Mouse (Mus musculus): ENCODE measurements around the gene Arhgef5. TPM values are rescaled to one million over a fixed set of nuclear protein-coding genes. Genes with fewer than 3 reads are reported as not detected.
A peak's percentile ranks its signal among the peaks of the same experiment; 100 is the strongest.
"Not testable (repeated sequence)": the region's sequence is repeated elsewhere in the genome, so short reads cannot be mapped to it uniquely, and the experiment has no call there.

The Arhgef5 gene
- 2.0 and 2.6 TPM in 2 replicates for polyA plus RNA-seq (2014; fragmentation: Nextera tagmentation; extraction: Ambion mirVana)

DNA sequence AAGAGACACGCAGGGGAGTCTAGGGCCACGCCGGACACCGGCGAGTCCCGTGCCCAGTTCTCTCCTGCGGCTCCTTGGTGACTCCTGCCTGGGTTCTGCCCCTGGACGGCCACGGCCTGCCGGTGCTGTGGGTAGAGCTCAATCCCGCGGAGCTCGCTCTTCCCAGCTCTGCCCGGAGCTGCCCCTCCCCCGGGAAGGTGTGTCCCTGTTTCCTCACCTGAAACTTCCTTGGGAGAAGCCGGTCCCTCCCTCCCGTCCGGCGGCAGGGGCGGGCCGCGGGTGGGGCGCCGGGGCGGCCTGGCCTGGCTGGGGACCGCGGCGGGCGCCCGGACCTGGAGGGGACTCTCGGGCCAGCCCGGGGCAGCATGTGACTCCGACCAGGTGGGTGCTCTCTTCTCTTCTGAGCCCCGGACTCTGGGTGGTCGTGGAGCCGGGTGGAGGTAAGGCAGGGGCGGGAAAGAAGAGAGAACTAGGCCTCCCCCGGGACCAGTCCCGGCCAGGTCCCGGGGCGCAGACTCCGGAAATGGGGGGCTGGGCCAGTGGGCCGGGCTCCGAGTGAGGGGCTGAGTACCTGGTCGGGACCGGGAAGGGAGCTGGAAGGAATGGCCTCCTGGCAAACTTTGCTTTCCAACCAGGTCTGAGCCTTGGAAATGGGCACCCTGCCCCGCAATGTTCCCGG is at the start of gene Arhgef5:
Gene Arhgef5 (plus strand): TSS at position 220 of the 679 bp plus-strand sequence.
- WGBS, result 1% methylated on average over 38 of the region's 48 CpGs
- Histone ChIP-seq H3K27me3 (ENCODE audit: control insufficient read depth, insufficient read depth, low read length) (peaks cover 34% of the 10 kb centered on the region), H3K4me1 (replicated peaks; ENCODE audit: control insufficient read depth, insufficient read depth, low read length) (peaks cover 6% of the 10 kb centered on the region), H3K27ac (no peak within 1 kb of the TSS; the same call in 1 of the 2 replicates), H3K4me2 (replicated peaks) (peak within 1 kb of the TSS; percentile 92), H3K9me3 (ENCODE audit: control insufficient read depth, low read length) (no peaks in the 10 kb centered on the region), H3K4me3 (replicated peaks; ENCODE audit: low read length) (peak within 1 kb of the TSS; percentile 51), H3K9ac (peak within 1 kb of the TSS; percentile 57), H3K36me3 (replicated peaks; ENCODE audit: control insufficient read depth, insufficient read depth) (no peaks in the 10 kb centered on the region)
- peak; percentile 70 for ATAC-seq (ENCODE audit: low FRiP score)
- DNase-seq (ENCODE audit: low spot score), result no peak

DNA sequence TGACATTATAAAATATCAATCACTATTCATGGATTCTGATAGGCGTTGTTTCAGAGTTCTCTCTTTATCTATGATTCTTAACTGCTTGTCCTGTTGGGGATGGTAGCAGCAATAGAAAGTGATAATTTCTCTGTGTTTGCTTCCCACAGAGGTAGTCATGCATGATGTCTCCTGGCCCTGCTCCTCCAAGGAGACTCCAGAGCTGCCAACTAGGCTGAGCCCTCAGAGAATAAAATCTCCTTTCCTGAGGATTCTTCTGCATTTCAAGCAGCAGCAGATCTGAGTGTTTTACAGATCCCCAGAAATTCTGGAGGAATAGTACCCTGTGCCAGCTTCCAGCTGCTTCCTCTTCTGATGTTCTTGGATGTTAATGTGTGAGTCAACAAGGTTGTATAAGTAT is 34.1 kb upstream of the Arhgef5 start, which contains the start of gene Olfr47:
Gene Olfr47 (plus strand): TSS at position 275 of the 400 bp plus-strand sequence.
- H3K36me3 ChIP-seq (replicated peaks; ENCODE audit: control insufficient read depth, insufficient read depth); DNase-seq (ENCODE audit: low spot score); H3K27me3 ChIP-seq (ENCODE audit: control insufficient read depth, insufficient read depth, low read length); H3K27ac ChIP-seq; H3K4me3 ChIP-seq (replicated peaks; ENCODE audit: low read length); H3K9ac ChIP-seq; H3K9me3 ChIP-seq (ENCODE audit: control insufficient read depth, low read length); H3K4me2 ChIP-seq (replicated peaks); ATAC-seq (ENCODE audit: low FRiP score); H3K4me1 ChIP-seq (replicated peaks; ENCODE audit: control insufficient read depth, insufficient read depth, low read length): not testable (repeated sequence)
- 95% methylated on average over 1 of the region's 1 CpGs for WGBS

DNA sequence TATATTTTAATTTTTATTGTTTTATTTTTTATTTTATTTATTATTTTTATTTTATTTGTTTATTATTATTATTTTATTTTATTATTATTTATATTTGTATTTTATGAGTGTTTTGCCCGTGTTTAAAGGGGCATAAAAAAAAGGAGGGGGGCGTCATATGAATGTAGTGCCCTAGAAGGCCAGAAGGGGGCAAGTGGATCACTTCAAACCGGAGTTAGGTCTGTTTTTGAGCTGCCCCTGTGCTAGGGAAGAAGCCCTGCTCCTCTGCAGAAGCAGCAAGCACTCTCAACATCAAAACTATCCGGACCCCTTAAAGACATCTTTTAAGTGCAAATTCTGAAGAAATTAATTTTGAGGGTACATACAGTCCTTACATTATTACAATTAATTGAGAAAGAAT is 23.3 kb upstream of the Arhgef5 start:
- H3K4me2 ChIP-seq (replicated peaks), result no peak overlapping the region
- H3K9me3 ChIP-seq (ENCODE audit: control insufficient read depth, low read length), result no peaks in the 10 kb centered on the region
- H3K4me3 ChIP-seq (replicated peaks; ENCODE audit: low read length), result no peak overlapping the region
- no peak overlapping the region for H3K27ac ChIP-seq
- H3K36me3 ChIP-seq (replicated peaks; ENCODE audit: control insufficient read depth, insufficient read depth), result no peaks in the 10 kb centered on the region
- H3K27me3 ChIP-seq (ENCODE audit: control insufficient read depth, insufficient read depth, low read length), result no peaks in the 10 kb centered on the region
- H3K4me1 ChIP-seq (replicated peaks; ENCODE audit: control insufficient read depth, insufficient read depth, low read length), result no peaks in the 10 kb centered on the region
- ATAC-seq (ENCODE audit: low FRiP score), result no peak
- WGBS, result 20% methylated on average over 4 of the region's 4 CpGs
- DNase-seq (ENCODE audit: low spot score), result peak; percentile 35
- H3K9ac ChIP-seq, result no peak overlapping the region

DNA sequence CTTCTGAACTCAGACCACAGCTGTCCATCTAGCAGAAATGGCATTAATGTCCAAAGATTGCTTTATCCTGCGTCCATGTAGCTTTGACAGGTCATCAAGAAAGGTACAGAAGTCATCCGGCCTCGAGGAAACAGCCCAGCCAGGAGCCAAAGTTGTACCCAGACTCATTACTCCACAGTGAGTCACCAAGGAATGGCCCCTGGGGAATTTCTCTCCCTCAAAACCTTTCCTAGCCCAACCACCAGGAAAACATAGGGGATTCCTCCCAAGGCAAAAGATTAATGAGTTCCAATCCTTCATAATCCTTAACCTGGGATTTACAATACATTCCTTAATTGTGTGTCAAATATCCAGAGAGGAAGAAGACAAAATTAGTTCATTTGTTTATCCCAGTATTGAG is 18.0 kb upstream of the Arhgef5 start:
- WGBS, result 70% methylated on average over 3 of the region's 3 CpGs
- no peak overlapping the region for H3K4me3 ChIP-seq (replicated peaks; ENCODE audit: low read length)
- no peaks in the 10 kb centered on the region for H3K27me3 ChIP-seq (ENCODE audit: control insufficient read depth, insufficient read depth, low read length)
- DNase-seq (ENCODE audit: low spot score) (no peak), ATAC-seq (ENCODE audit: low FRiP score) (no peak)
- H3K9ac ChIP-seq, result no peak overlapping the region
- no peaks in the 10 kb centered on the region for H3K4me1 ChIP-seq (replicated peaks; ENCODE audit: control insufficient read depth, insufficient read depth, low read length)
- H3K4me2 ChIP-seq (replicated peaks), result no peak overlapping the region
- no peaks in the 10 kb centered on the region for H3K9me3 ChIP-seq (ENCODE audit: control insufficient read depth, low read length)
- H3K36me3 ChIP-seq (replicated peaks; ENCODE audit: control insufficient read depth, insufficient read depth), result no peaks in the 10 kb centered on the region
- no peak overlapping the region for H3K27ac ChIP-seq

DNA sequence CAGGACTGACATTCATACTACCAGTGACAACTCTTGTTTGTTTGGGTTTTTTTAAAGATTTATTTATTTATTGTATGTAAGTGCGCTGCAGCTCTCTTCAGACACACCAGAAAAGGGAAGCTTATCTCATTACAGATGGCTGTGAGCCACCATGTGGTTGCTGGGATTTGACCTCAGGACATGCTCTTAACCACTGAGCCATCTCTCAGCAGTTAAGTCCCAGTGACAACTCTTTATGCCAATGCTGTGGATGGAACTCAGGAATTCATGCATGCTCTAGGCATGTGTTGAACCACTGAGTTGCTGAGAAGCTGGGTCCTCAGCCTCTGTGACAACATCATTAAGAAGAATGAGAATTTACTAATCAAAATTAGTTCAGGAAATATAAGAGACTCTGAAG is 12.4 kb upstream of the Arhgef5 start:
- Histone ChIP-seq H3K4me2 (replicated peaks) (no peak overlapping the region), H3K4me3 (replicated peaks; ENCODE audit: low read length) (no peak overlapping the region), H3K27me3 (ENCODE audit: control insufficient read depth, insufficient read depth, low read length) (no peaks in the 10 kb centered on the region), H3K36me3 (replicated peaks; ENCODE audit: control insufficient read depth, insufficient read depth) (no peaks in the 10 kb centered on the region), H3K27ac (no peak overlapping the region), H3K9ac (no peak overlapping the region), H3K4me1 (replicated peaks; ENCODE audit: control insufficient read depth, insufficient read depth, low read length) (no peaks in the 10 kb centered on the region), H3K9me3 (ENCODE audit: control insufficient read depth, low read length) (no peaks in the 10 kb centered on the region)
- ATAC-seq (ENCODE audit: low FRiP score) (no peak), DNase-seq (ENCODE audit: low spot score) (no peak)
- WGBS, result 88% methylated on average over 1 of the region's 1 CpGs

DNA sequence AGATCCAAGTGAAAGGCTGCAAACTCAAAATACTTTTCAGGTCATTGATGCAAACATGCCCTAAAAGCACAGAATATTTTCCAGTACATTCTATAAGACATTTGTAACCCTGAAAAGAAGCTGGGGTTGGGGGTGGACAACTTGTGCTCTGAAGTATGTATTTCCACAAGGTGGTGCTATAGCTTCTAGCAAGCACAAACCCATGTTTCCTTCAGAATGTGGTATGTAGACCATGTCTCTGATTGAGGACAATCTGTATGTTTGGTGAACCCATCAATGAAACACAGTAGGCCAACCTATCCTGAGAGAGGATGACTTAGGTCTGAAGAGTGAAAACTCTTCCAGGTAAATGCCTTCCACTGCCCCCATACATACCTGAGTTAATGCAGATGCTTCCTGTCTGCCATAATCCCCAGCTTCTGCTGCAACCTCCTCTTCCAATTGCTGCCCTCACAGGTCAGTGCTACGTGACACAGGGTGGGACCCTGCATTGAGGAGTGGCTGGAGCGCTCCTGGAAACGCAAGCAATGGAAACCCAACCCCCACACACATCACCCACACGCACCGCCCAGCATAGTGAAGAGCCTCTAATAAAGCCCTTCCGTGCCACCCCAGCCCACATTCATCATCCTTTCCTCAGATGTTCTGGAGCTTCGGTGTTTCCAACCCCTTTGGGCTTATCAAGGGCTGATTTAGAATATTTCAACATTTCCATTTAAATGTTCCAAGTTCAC is 11.0 kb upstream of the Arhgef5 start:
- Histone ChIP-seq H3K4me1 (replicated peaks; ENCODE audit: control insufficient read depth, insufficient read depth, low read length) (no peaks in the 10 kb centered on the region), H3K27me3 (ENCODE audit: control insufficient read depth, insufficient read depth, low read length) (no peaks in the 10 kb centered on the region), H3K36me3 (replicated peaks; ENCODE audit: control insufficient read depth, insufficient read depth) (no peaks in the 10 kb centered on the region), H3K27ac (no peak overlapping the region), H3K4me2 (replicated peaks) (no peak overlapping the region), H3K4me3 (replicated peaks; ENCODE audit: low read length) (no peak overlapping the region), H3K9me3 (ENCODE audit: control insufficient read depth, low read length) (no peaks in the 10 kb centered on the region), H3K9ac (no peak overlapping the region)
- DNase-seq (ENCODE audit: low spot score), result no peak
- WGBS, result 60% methylated on average over 7 of the region's 7 CpGs
- no peak; the same call in 1 of the 2 replicates for ATAC-seq (ENCODE audit: low FRiP score)

DNA sequence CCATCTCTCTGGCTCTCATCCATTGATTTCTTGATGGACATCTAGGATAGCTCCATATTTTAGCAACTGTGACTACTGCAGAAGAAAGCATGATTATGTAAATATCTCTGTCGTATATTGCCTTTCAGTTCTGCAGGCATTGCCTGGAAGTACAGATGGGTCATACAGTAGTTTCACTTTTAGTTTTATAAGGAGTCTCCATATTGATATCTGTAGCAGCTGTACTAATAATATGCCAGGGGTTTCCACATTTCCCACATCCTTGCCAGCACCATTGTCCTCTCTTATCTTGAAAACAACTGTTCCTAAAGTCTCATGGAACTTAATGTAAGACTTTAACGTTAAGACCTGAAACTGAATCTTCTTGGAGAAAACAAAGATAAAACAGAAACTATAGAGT is 4.6 kb upstream of the Arhgef5 start:
- H3K36me3 ChIP-seq (replicated peaks; ENCODE audit: control insufficient read depth, insufficient read depth), result no peaks in the 10 kb centered on the region
- no peak overlapping the region for H3K9ac ChIP-seq
- no peak overlapping the region for H3K4me3 ChIP-seq (replicated peaks; ENCODE audit: low read length)
- DNase-seq (ENCODE audit: low spot score) (no peak), ATAC-seq (ENCODE audit: low FRiP score) (no peak)
- no peaks in the 10 kb centered on the region for H3K9me3 ChIP-seq (ENCODE audit: control insufficient read depth, low read length)
- H3K4me2 ChIP-seq (replicated peaks), result no peak overlapping the region
- 70% methylated on average over 2 of the region's 2 CpGs for WGBS
- no peak overlapping the region for H3K27ac ChIP-seq
- peaks cover 4% of the 10 kb centered on the region for H3K4me1 ChIP-seq (replicated peaks; ENCODE audit: control insufficient read depth, insufficient read depth, low read length)
- H3K27me3 ChIP-seq (ENCODE audit: control insufficient read depth, insufficient read depth, low read length), result peaks cover 13% of the 10 kb centered on the region

DNA sequence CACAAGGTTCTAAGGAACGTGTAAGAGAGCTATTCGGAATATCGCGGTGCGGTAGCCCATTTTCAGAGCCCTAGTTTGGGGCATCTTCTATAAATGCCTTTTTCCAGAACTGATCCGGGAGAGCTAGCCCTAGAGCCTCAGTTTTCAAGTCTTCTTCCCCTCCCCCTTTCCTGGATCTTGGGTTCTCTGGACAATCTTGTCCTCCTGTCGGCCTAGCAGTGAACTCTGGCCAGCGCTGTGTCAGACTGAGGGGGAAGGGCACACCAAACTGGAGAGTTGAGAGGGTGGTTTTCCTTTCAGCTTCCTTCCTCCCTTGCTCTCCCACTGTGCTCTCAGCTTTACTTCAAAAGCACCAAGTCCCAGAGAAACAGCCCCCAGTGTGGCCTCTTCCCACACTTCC is 974 bp downstream of the Arhgef5 start:
- 8% methylated on average over 8 of the region's 8 CpGs for WGBS
- H3K9me3 ChIP-seq (ENCODE audit: control insufficient read depth, low read length), result no peaks in the 10 kb centered on the region
- no peak for ATAC-seq (ENCODE audit: low FRiP score)
- peaks cover 34% of the 10 kb centered on the region for H3K27me3 ChIP-seq (ENCODE audit: control insufficient read depth, insufficient read depth, low read length)
- H3K27ac ChIP-seq, result no peak overlapping the region
- peak overlapping the region; percentile 92 for H3K4me2 ChIP-seq (replicated peaks)
- no peaks in the 10 kb centered on the region for H3K36me3 ChIP-seq (replicated peaks; ENCODE audit: control insufficient read depth, insufficient read depth)
- H3K4me3 ChIP-seq (replicated peaks; ENCODE audit: low read length), result peak overlapping the region; percentile 51
- no peak overlapping the region for H3K9ac ChIP-seq
- no peak for DNase-seq (ENCODE audit: low spot score)
- H3K4me1 ChIP-seq (replicated peaks; ENCODE audit: control insufficient read depth, insufficient read depth, low read length), result peaks cover 6% of the 10 kb centered on the region

DNA sequence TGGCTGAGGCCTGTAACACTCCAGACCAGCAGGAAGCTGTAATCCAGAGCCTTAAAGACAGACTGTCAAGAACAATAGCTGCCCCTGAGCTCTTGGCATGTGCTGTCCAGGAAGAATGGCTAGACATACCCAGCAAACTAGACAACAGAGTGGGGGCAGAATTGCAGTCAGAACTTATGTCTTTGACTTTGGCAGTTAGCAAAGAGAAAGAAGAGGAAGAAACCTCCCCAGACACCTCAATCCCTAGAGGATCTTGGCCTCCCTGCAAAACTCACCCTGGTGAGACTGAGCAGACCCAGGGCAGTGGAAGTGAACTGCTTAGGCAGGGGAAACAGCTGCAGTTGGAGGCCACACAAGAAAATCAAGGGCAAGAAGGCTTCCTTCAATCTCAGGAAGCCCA is 7.2 kb downstream of the Arhgef5 start:
- no peak for DNase-seq (ENCODE audit: low spot score)
- H3K27ac ChIP-seq, result no peak overlapping the region

More for the DNA sequence above, 7.2 kb downstream of the Arhgef5 start:
- no peak for ATAC-seq (ENCODE audit: low FRiP score)
- Histone ChIP-seq H3K9ac (no peak overlapping the region), H3K36me3 (replicated peaks; ENCODE audit: control insufficient read depth, insufficient read depth) (no peaks in the 10 kb centered on the region), H3K27me3 (ENCODE audit: control insufficient read depth, insufficient read depth, low read length) (peaks cover 3% of the 10 kb centered on the region; the same call in 1 of the 2 replicates), H3K9me3 (ENCODE audit: control insufficient read depth, low read length) (no peaks in the 10 kb centered on the region), H3K4me2 (replicated peaks) (no peak overlapping the region), H3K4me3 (replicated peaks; ENCODE audit: low read length) (no peak overlapping the region), H3K4me1 (replicated peaks; ENCODE audit: control insufficient read depth, insufficient read depth, low read length) (no peaks in the 10 kb centered on the region)
